Mouse (Mus musculus) CH12.LX (cell line): ENCODE data around the gene Mindy2. TPM values are rescaled to one million over a fixed set of nuclear protein-coding genes. Genes with fewer than 3 reads are reported as not detected.
A peak's percentile ranks its signal among the peaks of the same experiment; 100 is the strongest.

Experiments
- DNase-seq: peaks from one replicate; pipeline ENCODE4 v3.0.0-alpha.2; 2013; ENCODE audit errors: extremely low read depth
- H3K27ac ChIP-seq: 2 replicates; pipeline ENCODE4 v1.5.1; 2012; ENCODE audit warnings: low read depth, mild to moderate bottlenecking, control low read depth, moderate library complexity; ENCODE audit not compliant: insufficient read depth
- H3K27me3 ChIP-seq: replicated peaks from 2 replicates; pipeline ENCODE3; 2012; ENCODE audit warnings: inconsistent platforms
- H3K36me3 ChIP-seq, 2 experiments: replicated peaks in 1 of 2; 2 replicates each; pipeline versions ENCODE3 to v1.6.1; 2012; ENCODE audit warnings: inconsistent platforms in 1 of 2, low read length in 1 of 2, mild to moderate bottlenecking in 1 of 2, mixed read lengths in 1 of 2, moderate library complexity in 1 of 2; ENCODE audit not compliant: control insufficient read depth in 1 of 2, insufficient read depth in 1 of 2
- H3K4me1 ChIP-seq, 2 experiments: 2 replicates each; pipeline ENCODE4 v1.6.1; 2012; ENCODE audit warnings: inconsistent platforms in 1 of 2, moderate library complexity in 1 of 2; ENCODE audit not compliant: insufficient read depth in 2 of 2, control insufficient read depth in 1 of 2
- H3K4me2 ChIP-seq: 2 replicates; pipeline ENCODE4 v1.6.1; 2012; ENCODE audit warnings: low read depth, mild to moderate bottlenecking, control low read depth; ENCODE audit not compliant: poor library complexity, insufficient read depth, severe bottlenecking
- H3K4me3 ChIP-seq, 3 experiments: fragments of 150-350 bp in 1 of 3; sonication (generic) in 1 of 3; replicated peaks in 1 of 3; 2 replicates each; pipeline versions ENCODE3 to v1.5.1; 2011 to 2012; ENCODE audit warnings: low read depth in 2 of 3, low read length in 2 of 3, mild to moderate bottlenecking in 2 of 3, moderate library complexity in 2 of 3, control low read depth in 1 of 3, improper control_type of control experiment in 1 of 3, inconsistent platforms in 1 of 3, mixed read lengths in 1 of 3; ENCODE audit not compliant: poor library complexity in 1 of 3
- H3K79me2 ChIP-seq: replicated peaks from 2 replicates; pipeline ENCODE4 v1.6.1; 2012; ENCODE audit warnings: mild to moderate bottlenecking, moderate library complexity; ENCODE audit not compliant: control insufficient read depth, poor library complexity, insufficient read depth, severe bottlenecking; ENCODE audit errors: extremely low read depth
- H3K9ac ChIP-seq: 2 replicates; pipeline ENCODE4 v1.6.1; 2012; ENCODE audit warnings: low read depth, mild to moderate bottlenecking, control low read depth, moderate library complexity; ENCODE audit not compliant: insufficient read depth
- H3K9me3 ChIP-seq: replicated peaks from 2 replicates; pipeline ENCODE3; 2012; ENCODE audit warnings: low read length, inconsistent platforms, mixed read lengths
- BHLHE40 ChIP-seq: IDR thresholded peaks from 2 replicates; pipeline ENCODE4 v1.6.1; 2011; ENCODE audit warnings: mild to moderate bottlenecking, low read depth, low read length, improper control_type of control experiment
- CHD1 ChIP-seq: IDR thresholded peaks from 2 replicates; pipeline ENCODE4 v1.6.1; 2012; ENCODE audit warnings: low read depth, low read length, improper control_type of control experiment, inconsistent platforms
- CHD2 ChIP-seq: IDR thresholded peaks from 2 replicates; pipeline ENCODE4 v1.6.1; 2011; ENCODE audit warnings: low read length, improper control_type of control experiment
- CTCF ChIP-seq, 2 experiments: IDR thresholded peaks in 1 of 2; conservative IDR thresholded peaks in 1 of 2; 2 replicates each; pipeline ENCODE4 v1.5.1; 2011 to 2012; ENCODE audit warnings: low read depth in 2 of 2, low read length in 2 of 2, improper control_type of control experiment in 1 of 2, inconsistent platforms in 1 of 2, mild to moderate bottlenecking in 1 of 2, moderate library complexity in 1 of 2
- E2F4 ChIP-seq: IDR thresholded peaks from 2 replicates; pipeline ENCODE4 v1.6.1; 2011; ENCODE audit warnings: low read depth, low read length, improper control_type of control experiment; ENCODE audit not compliant: insufficient replicate concordance
- ELF1 ChIP-seq: IDR thresholded peaks from 2 replicates; pipeline ENCODE4 v1.6.1; 2014; ENCODE audit warnings: low read depth, mild to moderate bottlenecking, inconsistent platforms, low read length, improper control_type of control experiment
- EP300 ChIP-seq: IDR thresholded peaks from 2 replicates; pipeline ENCODE4 v1.6.1; 2011; ENCODE audit warnings: low read length, improper control_type of control experiment
- GABPA ChIP-seq: IDR thresholded peaks from 2 replicates; pipeline ENCODE4 v1.6.1; 2012; ENCODE audit warnings: low read depth, low read length, improper control_type of control experiment, inconsistent platforms; ENCODE audit not compliant: insufficient replicate concordance
- IRF4 ChIP-seq: IDR thresholded peaks from 2 replicates; pipeline ENCODE4 v1.6.1; 2014; ENCODE audit warnings: low read depth, mild to moderate bottlenecking, inconsistent platforms, low read length, improper control_type of control experiment
- KAT2A ChIP-seq: IDR thresholded peaks from 2 replicates; pipeline ENCODE4 v1.6.1; 2012; ENCODE audit warnings: low read length, improper control_type of control experiment, inconsistent platforms; ENCODE audit not compliant: insufficient replicate concordance
- MAX ChIP-seq: IDR thresholded peaks from 2 replicates; pipeline ENCODE4 v1.6.1; 2011; ENCODE audit warnings: low read length, improper control_type of control experiment
- MEF2A ChIP-seq: IDR thresholded peaks from 2 replicates; pipeline ENCODE4 v1.6.1; 2014; ENCODE audit warnings: low read depth, mild to moderate bottlenecking, inconsistent platforms, low read length, improper control_type of control experiment, borderline replicate concordance
- MXI1 ChIP-seq: IDR thresholded peaks from 2 replicates; pipeline ENCODE4 v1.6.1; 2011; ENCODE audit warnings: mild to moderate bottlenecking, low read depth, low read length, improper control_type of control experiment
- MYC ChIP-seq: IDR thresholded peaks from 2 replicates; pipeline ENCODE4 v1.6.1; 2011; ENCODE audit warnings: low read depth, mild to moderate bottlenecking, improper control_type of control experiment, low read length
- NRF1 ChIP-seq: IDR thresholded peaks from 2 replicates; pipeline ENCODE4 v1.6.1; 2014; ENCODE audit warnings: low read depth, mild to moderate bottlenecking, inconsistent platforms, low read length, improper control_type of control experiment, moderate library complexity
- PAX5 ChIP-seq: IDR thresholded peaks from 2 replicates; pipeline ENCODE4 v1.6.1; 2012; ENCODE audit warnings: low read length, inconsistent platforms, mixed read lengths
- POLR2AphosphoS2 ChIP-seq: IDR thresholded peaks from 2 replicates; pipeline ENCODE4 v1.6.1; 2011; ENCODE audit warnings: low read depth, low read length, improper control_type of control experiment
- RAD21 ChIP-seq: IDR thresholded peaks from 2 replicates; pipeline ENCODE4 v1.6.1; 2011; ENCODE audit warnings: low read depth, mild to moderate bottlenecking, low read length, improper control_type of control experiment, moderate library complexity
- SMC3 ChIP-seq: IDR thresholded peaks from 2 replicates; pipeline ENCODE4 v1.6.1; 2011; ENCODE audit warnings: low read depth, low read length, improper control_type of control experiment
- TCF12 ChIP-seq: IDR thresholded peaks from 2 replicates; pipeline ENCODE4 v1.6.1; 2014; ENCODE audit warnings: low read depth, mild to moderate bottlenecking, inconsistent platforms, low read length, improper control_type of control experiment
- USF2 ChIP-seq: conservative IDR thresholded peaks from 2 replicates; pipeline ENCODE4 v1.6.1; 2011; ENCODE audit warnings: low read depth, low read length, improper control_type of control experiment
- ZC3H11A ChIP-seq: IDR thresholded peaks from 2 replicates; pipeline ENCODE4 v1.6.1; 2012; ENCODE audit warnings: low read depth, mild to moderate bottlenecking, inconsistent platforms, low read length, improper control_type of control experiment
- ZMIZ1 ChIP-seq: IDR thresholded peaks from 2 replicates; pipeline ENCODE4 v1.6.1; 2012; ENCODE audit warnings: low read depth, mild to moderate bottlenecking, inconsistent platforms, low read length, improper control_type of control experiment
- ZNF384 ChIP-seq: IDR thresholded peaks from 2 replicates; pipeline ENCODE4 v1.6.1; 2012; ENCODE audit warnings: low read depth, low read length, improper control_type of control experiment, inconsistent platforms
- dilution Hi-C: fragments of 300-500 bp; cut with MboI; formaldehyde crosslinking; loops from 2 replicates; pipeline ENCODE4 v1.14.3; 2020; ENCODE audit warnings: low sequenced_read_pairs; ENCODE audit not compliant: extremely low pct_unique_long_range_greater_than_20kb, extremely low pct_ligation_motif_present
- in situ Hi-C: fragments of 300-500 bp; cut with MboI; formaldehyde crosslinking; loops from 3 replicates; pipeline ENCODE4 v1.14.3; 2019; ENCODE audit warnings: low sequenced_read_pairs, low pct_ligation_motif_present, low pct_unique_long_range_greater_than_20kb, mixed read lengths
- polyA plus RNA-seq: library from polyadenylated mRNA; unstranded; fragments of >175 nt; gene quantifications from 2 replicates; pipeline ENCODE4 v1.2.1, GENCODE M21; 2012; ENCODE audit warnings: low read depth; ENCODE audit not compliant: insufficient read length
- total RNA-seq, 2 experiments: library from RNA; depleted of rRNA; stranded (reverse); fragments of 300-350 nt in 1 of 2; fragments of >200 nt in 1 of 2; gene quantifications; 2 replicates each; pipeline ENCODE4 v1.2.3; 2012 to 2014

Gene Mindy2
- total and polyA plus RNA-seq, 3 experiments, result 5.9 to 9.9 (median 7.0) TPM

DNA sequence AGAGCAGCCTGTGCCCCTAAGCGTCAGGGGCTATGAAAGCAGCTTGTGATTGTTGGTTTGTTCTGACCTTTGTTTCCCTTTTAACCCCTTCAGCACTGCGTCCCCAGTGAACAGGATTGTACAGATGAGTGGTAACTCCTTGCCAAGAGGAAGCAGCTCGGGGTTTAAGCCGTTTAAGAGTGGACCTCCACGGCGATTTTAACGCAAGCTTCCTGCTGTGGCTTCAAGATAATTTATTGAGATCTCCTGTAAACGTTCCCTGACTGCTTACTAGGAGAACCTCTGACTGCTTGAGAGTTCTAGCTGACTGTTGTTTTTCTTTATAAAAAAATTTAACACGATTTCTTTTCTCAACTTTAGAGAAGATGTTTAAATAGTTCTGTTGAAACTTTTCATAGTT is 65.5 kb downstream of the Mindy2 start:
- peaks cover 0 to 20% of the 10 kb centered on the region in 2 experiments; a peak in 2 of 4 replicates for H3K4me1 ChIP-seq
- dilution Hi-C loops, result no loop called here
- H3K9ac ChIP-seq, result no peak overlapping the region
- H3K36me3 ChIP-seq, result peaks cover 71 to 89% of the 10 kb centered on the region in 2 experiments
- H3K79me2 ChIP-seq, result no peaks in the 10 kb centered on the region
- H3K4me3 ChIP-seq, result no peak overlapping the region
- H3K27ac ChIP-seq, result no peak overlapping the region
- no peak overlapping the region for H3K4me2 ChIP-seq
- in situ Hi-C loops, result no loop called here
- DNase-seq, result no peak
- no peaks in the 10 kb centered on the region for H3K27me3 ChIP-seq
- no peaks in the 10 kb centered on the region for H3K9me3 ChIP-seq
- TF ChIP-seq POLR2AphosphoS2 (no peak), CTCF (conservative IDR thresholded peaks at IDR 0.05 in 1 of 2, IDR thresholded peaks at IDR 0.05 in 1 of 2; ENCODE audit: low read depth in 2 of 2, low read length in 2 of 2) (no peak), MEF2A (no peak), MXI1 (no peak), MYC (no peak), NRF1 (no peak), IRF4 (no peak), SMC3 (no peak), ELF1 (no peak), CHD1 (no peak), EP300 (no peak), ZC3H11A (no peak), ZNF384 (no peak), GABPA (no peak), BHLHE40 (no peak), ZMIZ1 (no peak), TCF12 (no peak), PAX5 (no peak), E2F4 (no peak), KAT2A (no peak)

DNA sequence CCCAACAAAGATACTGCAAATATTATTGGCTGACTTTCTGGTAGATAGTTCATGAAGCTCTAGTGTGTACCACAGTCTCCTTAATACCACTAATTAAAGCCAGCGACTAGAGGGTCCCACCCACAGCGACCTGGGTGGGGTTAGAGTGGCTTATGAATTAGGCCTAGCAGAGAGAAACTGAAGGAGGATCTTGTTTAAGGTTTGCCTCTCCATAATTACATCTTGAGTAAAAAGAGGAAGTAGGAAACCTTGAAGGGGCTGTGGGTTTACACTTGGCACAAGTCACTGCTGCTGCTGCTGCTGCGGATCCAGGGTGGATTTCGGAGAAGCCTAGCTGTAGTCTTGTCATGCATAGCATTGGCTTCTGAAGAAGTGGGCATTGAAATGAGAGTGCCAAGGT is 66.2 kb downstream of the Mindy2 start:
- Histone ChIP-seq H3K4me3 (no peak overlapping the region), H3K27me3 (no peaks in the 10 kb centered on the region), H3K36me3 (peaks cover 73 to 92% of the 10 kb centered on the region in 2 experiments), H3K4me1 (peaks cover 0 to 20% of the 10 kb centered on the region in 2 experiments; a peak in 2 of 4 replicates), H3K9ac (no peak overlapping the region)
- DNase-seq, result peak; percentile 56
- in situ Hi-C loops, result no loop called here
- TF ChIP-seq CHD2 (no peak), IRF4 (peak; percentile 73), RAD21 (no peak), EP300 (peak; percentile 71), MAX (no peak), BHLHE40 (no peak), ELF1 (no peak), USF2 (no peak), CHD1 (no peak), ZC3H11A (no peak), SMC3 (0 out of 2 replicates have a peak, but pooled peaks have one; percentile 4)
- TF ChIP-seq, all 38 proteins: peak for 3
- no peaks in the 10 kb centered on the region for H3K9me3 ChIP-seq
- H3K4me2 ChIP-seq, result no peak overlapping the region
- H3K27ac ChIP-seq, result no peak overlapping the region
- dilution Hi-C loops, result no loop called here
- H3K79me2 ChIP-seq, result no peaks in the 10 kb centered on the region
